ENCODE assay signal across 14 mouse cellular contexts in genomic region chr5:90202447-90203117, GRCm38 (mm10). TPM values are rescaled to one million over a fixed set of nuclear protein-coding genes. Genes with fewer than 3 reads are reported as not detected.
A peak's percentile ranks its signal among the peaks of the same experiment; 100 is the strongest.
DNase-seq lines count a peak whose midpoint lies in the region; ATAC-seq and TF ChIP-seq lines count a peak whose summit lies in the region.
"Had no signal": no experiment of that assay in that cellular context is flagged by ENCODE, and none has a peak within 500 bp of the region (broad histone marks: within the 10 kb centered on the region; RNA-seq: fewer than 3 reads in every experiment).

No protein-coding gene starts in this region.

- TF ChIP-seq CTCF in midbrain, postnatal 0 days (IDR thresholded peaks at IDR 0.05) = no peak
- no peak for TF ChIP-seq CTCF in intestine, postnatal 0 days (IDR thresholded peaks at IDR 0.05; ENCODE audit: low read depth)
- TF ChIP-seq CTCF in small intestine, adult 2 months (IDR thresholded peaks at IDR 0.05; ENCODE audit: extremely low read depth, insufficient read length, insufficient replicate concordance, low read depth, low read length) = no peak

- 87% methylated on average over 9 of the region's 9 CpGs for WGBS in hindbrain, embryonic 13.5 days
- WGBS in hindbrain, embryonic 10.5 days = 86% methylated on average over 9 of the region's 9 CpGs
- WGBS in midbrain, embryonic 13.5 days = 87% methylated on average over 9 of the region's 9 CpGs
- 81% methylated on average over 9 of the region's 9 CpGs for WGBS in midbrain, postnatal 0 days
- 35% methylated on average over 9 of the region's 9 CpGs for WGBS in intestine, postnatal 0 days
- WGBS in small intestine, adult 2 months = 29% methylated on average over 9 of the region's 9 CpGs

- TF ChIP-seq POLR2A in small intestine, adult 2 months (IDR thresholded peaks at IDR 0.05; ENCODE audit: low read depth, low read length) = no peak

- no peaks in the 10 kb centered on the region for H3K27me3 ChIP-seq in hindbrain, embryonic 13.5 days
- H3K27me3 ChIP-seq in hindbrain, embryonic 10.5 days (ENCODE audit: insufficient read depth, poor library complexity, severe bottlenecking) = no peaks in the 10 kb centered on the region
- H3K27me3 ChIP-seq in midbrain, embryonic 13.5 days = no peaks in the 10 kb centered on the region
- no peaks in the 10 kb centered on the region for H3K27me3 ChIP-seq in midbrain, postnatal 0 days (ENCODE audit: insufficient read depth, low read length)
- H3K27me3 ChIP-seq in intestine, postnatal 0 days (replicated peaks; ENCODE audit: control insufficient read depth, insufficient read depth, low read length) = no peaks in the 10 kb centered on the region
- no peaks in the 10 kb centered on the region for H3K27me3 ChIP-seq in small intestine, adult 2 months (ENCODE audit: control insufficient read depth, insufficient read depth, low read length)
- H3K27me3 ChIP-seq: embryonic facial prominence, embryonic 12.5 days; midbrain, embryonic 12.5 days had no signal

- H3K4me1 ChIP-seq in hindbrain, embryonic 13.5 days (replicated peaks) = no peaks in the 10 kb centered on the region
- H3K4me1 ChIP-seq in hindbrain, embryonic 10.5 days (replicated peaks) = no peaks in the 10 kb centered on the region
- no peaks in the 10 kb centered on the region for H3K4me1 ChIP-seq in midbrain, embryonic 13.5 days (replicated peaks)
- no peaks in the 10 kb centered on the region for H3K4me1 ChIP-seq in midbrain, postnatal 0 days (ENCODE audit: insufficient read depth, low read length)
- no peaks in the 10 kb centered on the region for H3K4me1 ChIP-seq in intestine, postnatal 0 days (replicated peaks; ENCODE audit: control insufficient read depth, insufficient read depth, low read length)
- H3K4me1 ChIP-seq in small intestine, adult 2 months (ENCODE audit: control insufficient read depth, insufficient read depth, insufficient read length, low read length) = no peaks in the 10 kb centered on the region
- H3K4me1 ChIP-seq: embryonic facial prominence, embryonic 12.5 days; heart, embryonic 15.5 days; midbrain, embryonic 12.5 days had no signal

- H3K9ac ChIP-seq in hindbrain, embryonic 13.5 days = no peak overlapping the region
- H3K9ac ChIP-seq in midbrain, embryonic 13.5 days (replicated peaks) = no peak overlapping the region
- no peak overlapping the region for H3K9ac ChIP-seq in midbrain, postnatal 0 days (replicated peaks; ENCODE audit: low read length, poor library complexity, severe bottlenecking)
- H3K9ac ChIP-seq in intestine, postnatal 0 days (ENCODE audit: low read depth, low read length) = no peak overlapping the region
- H3K9ac ChIP-seq: embryonic facial prominence, embryonic 12.5 days; heart, embryonic 15.5 days; liver, embryonic 14.5 days; midbrain, embryonic 12.5 days had no signal

- no peaks in the 10 kb centered on the region for H3K36me3 ChIP-seq in hindbrain, embryonic 13.5 days
- no peaks in the 10 kb centered on the region for H3K36me3 ChIP-seq in hindbrain, embryonic 10.5 days
- no peaks in the 10 kb centered on the region for H3K36me3 ChIP-seq in midbrain, embryonic 13.5 days
- no peaks in the 10 kb centered on the region for H3K36me3 ChIP-seq in midbrain, postnatal 0 days (ENCODE audit: insufficient read depth, low read length)
- H3K36me3 ChIP-seq in intestine, postnatal 0 days (ENCODE audit: control insufficient read depth, insufficient read depth) = no peaks in the 10 kb centered on the region
- no peaks in the 10 kb centered on the region for H3K36me3 ChIP-seq in small intestine, adult 2 months (ENCODE audit: control insufficient read depth, insufficient read depth, low read length)
- H3K36me3 ChIP-seq: embryonic facial prominence, embryonic 12.5 days; heart, embryonic 15.5 days; midbrain, embryonic 12.5 days had no signal

- H3K4me2 ChIP-seq in hindbrain, embryonic 13.5 days = no peak overlapping the region
- no peak overlapping the region for H3K4me2 ChIP-seq in midbrain, embryonic 13.5 days (replicated peaks)
- no peak overlapping the region for H3K4me2 ChIP-seq in midbrain, postnatal 0 days (ENCODE audit: low read depth, low read length, poor library complexity, severe bottlenecking)
- H3K4me2 ChIP-seq in intestine, postnatal 0 days (replicated peaks; ENCODE audit: low read depth) = peak overlapping the region; percentile 25
- H3K4me2 ChIP-seq: embryonic facial prominence, embryonic 12.5 days; heart, embryonic 15.5 days; midbrain, embryonic 12.5 days had no signal

- H3K27ac ChIP-seq in hindbrain, embryonic 13.5 days = no peak overlapping the region
- H3K27ac ChIP-seq in hindbrain, embryonic 10.5 days = no peak overlapping the region
- H3K27ac ChIP-seq in midbrain, embryonic 13.5 days = no peak overlapping the region
- H3K27ac ChIP-seq in midbrain, postnatal 0 days (ENCODE audit: low read depth, low read length) = no peak overlapping the region
- H3K27ac ChIP-seq in intestine, postnatal 0 days (ENCODE audit: low read depth, low read length) = no peak overlapping the region
- H3K27ac ChIP-seq in small intestine, adult 2 months (ENCODE audit: insufficient read depth, low read depth, low read length) = peak overlapping the region; percentile 49; the same call in 1 of the 2 replicates
- H3K27ac ChIP-seq: embryonic facial prominence, embryonic 12.5 days; gastrocnemius, adult 2 months; heart, embryonic 15.5 days; layer of hippocampus, adult 2 months; liver, embryonic 14.5 days; macrophage; midbrain, embryonic 12.5 days had no signal

- DNase-seq in hindbrain, embryonic 10.5 days (ENCODE audit: low spot score) = no peak
- no peak for DNase-seq in midbrain, postnatal 0 days (ENCODE audit: low spot score)
- no peak for DNase-seq in cerebellum, postnatal 36 days

- H3K4me3 ChIP-seq in hindbrain, embryonic 13.5 days = no peak overlapping the region
- H3K4me3 ChIP-seq in hindbrain, embryonic 10.5 days = no peak overlapping the region
- H3K4me3 ChIP-seq in midbrain, embryonic 13.5 days (replicated peaks) = no peak overlapping the region
- H3K4me3 ChIP-seq in midbrain, postnatal 0 days (ENCODE audit: low read depth, low read length) = no peak overlapping the region
- no peak overlapping the region for H3K4me3 ChIP-seq in intestine, postnatal 0 days (ENCODE audit: low read depth, low read length)
- H3K4me3 ChIP-seq in small intestine, adult 2 months (ENCODE audit: low read depth, low read length) = no peak overlapping the region
- H3K4me3 ChIP-seq: embryonic facial prominence, embryonic 12.5 days; gastrocnemius, adult 2 months; heart, embryonic 15.5 days; layer of hippocampus, adult 2 months; midbrain, embryonic 12.5 days had no signal

- 0 out of 2 replicates have a peak, but pooled peaks have one; percentile 17 for ATAC-seq in hindbrain, embryonic 13.5 days (ENCODE audit: low FRiP score)
- peak; percentile 48; the same call in 1 of the 2 replicates for ATAC-seq in midbrain, embryonic 13.5 days
- ATAC-seq in midbrain, postnatal 0 days (ENCODE audit: low FRiP score) = no peak
- ATAC-seq in intestine, postnatal 0 days = peak; percentile 84

- H3K9me3 ChIP-seq in hindbrain, embryonic 13.5 days = no peaks in the 10 kb centered on the region
- no peaks in the 10 kb centered on the region for H3K9me3 ChIP-seq in hindbrain, embryonic 10.5 days
- no peaks in the 10 kb centered on the region for H3K9me3 ChIP-seq in midbrain, embryonic 13.5 days
- no peaks in the 10 kb centered on the region for H3K9me3 ChIP-seq in midbrain, postnatal 0 days (ENCODE audit: low read length)
- no peaks in the 10 kb centered on the region for H3K9me3 ChIP-seq in intestine, postnatal 0 days (ENCODE audit: control insufficient read depth)
- H3K9me3 ChIP-seq: embryonic facial prominence, embryonic 12.5 days; heart, embryonic 15.5 days; midbrain, embryonic 12.5 days had no signal

RNA-seq across cellular contexts. Expression of gene Cox18, which starts 21.2 kb away (rescaled TPM):
- 30.4 and 32.9 TPM in 2 replicates for polyA plus RNA-seq in hindbrain, embryonic 13.5 days (2015; fragmentation: Nextera tagmentation; extraction: Ambion mirVana)
- polyA plus RNA-seq in hindbrain, embryonic 10.5 days (2016; fragmentation: Nextera tagmentation; extraction: Ambion mirVana) = 30.5 and 32.0 TPM in 2 replicates
- polyA plus RNA-seq in midbrain, embryonic 13.5 days (2015; fragmentation: Nextera tagmentation; extraction: Ambion mirVana) = 25.7 and 26.3 TPM in 2 replicates
- 55.0 and 73.4 TPM in 2 replicates for total RNA-seq in midbrain, postnatal 0 days (2014; rRNA removed)
- 45.6 and 48.6 TPM in 2 replicates for polyA plus RNA-seq in midbrain, postnatal 0 days (2015; fragmentation: Nextera tagmentation; extraction: Ambion mirVana)
- 17.0 TPM in 2 replicates for polyA plus RNA-seq in intestine, postnatal 0 days (2015; fragmentation: Nextera tagmentation; extraction: Ambion mirVana)
- polyA plus RNA-seq in small intestine, adult 2 months (2012; rRNA removed) = 18.9 and 27.3 TPM in 2 replicates
